Mouse (Mus musculus): ENCODE results near the gene Ifitm1.

GRCm38 (mm10) chr7:140955342-140955741 is 11.7 kb upstream of the Ifitm1 start:
- TF ChIP-seq EP300 (IDR thresholded peaks at IDR 0.05; ENCODE audit: low read depth) (no peak), CTCF (IDR thresholded peaks at IDR 0.05; ENCODE audit: low read depth) (no peak)
